Mouse (Mus musculus) cerebellum, adult 11 months (tissue): ENCODE data around the gene Gmeb1.
A peak's percentile ranks its signal among the peaks of the same experiment; 100 is the strongest.

ENCODE experiments used
- DNase-seq: peaks from one replicate; pipeline ENCODE4 v3.0.0; 2022

Gmeb1 gene

GRCm38 (mm10) chr4:132217781-132218180 lies 43.6 kb downstream of the Gmeb1 start:
- DNase-seq, result no peak

- no peak for DNase-seq
Observed at GRCm38 (mm10) chr4:132216602-132217001, 44.8 kb downstream of the Gmeb1 start.

- no peak for DNase-seq
Observed at GRCm38 (mm10) chr4:132214847-132215246, 46.6 kb downstream of the Gmeb1 start.

- DNase-seq, result peak; percentile 97
Observed at GRCm38 (mm10) chr4:132211953-132212734, 49.3 kb downstream of the Gmeb1 start, which contains the start of gene Ythdf2. Gene Ythdf2, minus strand, starts transcription at chr4:132212303.

GRCm38 (mm10) chr4:132211091-132211942 lies 50.1 kb downstream of the Gmeb1 start:
- peak; percentile 17 for DNase-seq

GRCm38 (mm10) chr4:132210325-132210724 lies 51.1 kb downstream of the Gmeb1 start:
- DNase-seq, result no peak

GRCm38 (mm10) chr4:132209299-132209698 lies 52.1 kb downstream of the Gmeb1 start:
- no peak for DNase-seq

- DNase-seq, result no peak
Observed at GRCm38 (mm10) chr4:132207280-132207679, 54.1 kb downstream of the Gmeb1 start.

- DNase-seq, result no peak
Observed at GRCm38 (mm10) chr4:132198771-132199170, 62.6 kb downstream of the Gmeb1 start.

GRCm38 (mm10) chr4:132198285-132198712 lies 63.1 kb downstream of the Gmeb1 start:
- DNase-seq, result no peak

- DNase-seq, result no peak
Observed at GRCm38 (mm10) chr4:132194975-132195374, 66.4 kb downstream of the Gmeb1 start.

- no peak for DNase-seq
Observed at GRCm38 (mm10) chr4:132194373-132194772, 67.0 kb downstream of the Gmeb1 start.

GRCm38 (mm10) chr4:132187826-132188401 lies 73.5 kb downstream of the Gmeb1 start:
- no peak for DNase-seq

- DNase-seq, result no peak
Observed at GRCm38 (mm10) chr4:132183162-132183561, 78.2 kb downstream of the Gmeb1 start.

- DNase-seq, result no peak
Observed at GRCm38 (mm10) chr4:132181721-132182658, 79.4 kb downstream of the Gmeb1 start.

GRCm38 (mm10) chr4:132180710-132181109 lies 80.7 kb downstream of the Gmeb1 start:
- DNase-seq, result peak; percentile 31

- DNase-seq, result peak; percentile 39
Observed at GRCm38 (mm10) chr4:132178630-132179059, 82.8 kb downstream of the Gmeb1 start.

- no peak for DNase-seq
Observed at GRCm38 (mm10) chr4:132176474-132176873, 84.9 kb downstream of the Gmeb1 start.
